Mouse (Mus musculus): ENCODE measurements around the gene Lsamp. TPM values are rescaled to one million over a fixed set of nuclear protein-coding genes. Genes with fewer than 3 reads are reported as not detected.

Gene Lsamp
- polyA plus RNA-seq, 1 experiment = 0.36 TPM

DNA sequence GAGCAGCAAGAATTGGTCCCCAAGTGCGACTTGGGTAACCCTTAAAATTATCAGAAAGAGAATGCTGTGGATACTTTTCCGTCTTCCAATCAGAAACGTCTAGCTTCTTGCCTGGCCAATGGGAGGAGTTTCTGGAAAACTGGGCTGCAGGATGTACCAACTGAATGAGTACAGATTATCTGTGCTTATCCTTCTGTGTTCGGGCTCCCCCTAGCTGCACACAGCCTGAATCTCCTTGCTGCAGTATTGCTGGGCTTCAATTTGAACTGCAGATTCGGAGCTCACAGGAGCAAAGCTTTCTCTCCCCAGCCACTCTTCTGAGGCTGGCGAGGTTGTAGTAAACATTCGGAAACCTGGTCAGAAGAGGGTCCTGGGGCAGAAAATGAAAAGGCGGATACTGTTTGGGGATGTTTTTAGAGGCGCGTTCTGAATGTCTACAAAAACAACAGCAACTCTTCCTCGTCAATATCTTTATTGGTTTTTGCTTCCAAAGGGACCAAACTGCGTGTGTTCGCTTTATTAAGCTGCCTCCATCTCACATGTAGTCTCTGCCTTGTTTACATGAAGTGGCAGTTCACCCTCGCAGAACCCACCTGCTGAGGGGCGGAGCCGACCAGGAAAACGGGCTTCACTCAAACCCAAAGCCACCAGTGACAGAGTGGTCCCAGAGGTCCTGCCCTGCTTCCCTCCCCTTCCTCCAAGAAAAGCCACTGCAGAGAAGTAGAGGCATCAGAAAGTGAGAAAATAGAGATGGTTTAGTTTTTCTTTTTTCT is 984.1 kb downstream of the Lsamp start:
- Histone ChIP-seq H3K27ac (replicated peaks; ENCODE audit: low read depth, low read length) (no peak overlapping the region), H3K4me1 (ENCODE audit: control insufficient read depth, insufficient read depth, insufficient read length, low read length) (no peaks in the 10 kb centered on the region), H3K4me3 (ENCODE audit: insufficient read depth, low read depth, low read length) (no peak overlapping the region)

DNA sequence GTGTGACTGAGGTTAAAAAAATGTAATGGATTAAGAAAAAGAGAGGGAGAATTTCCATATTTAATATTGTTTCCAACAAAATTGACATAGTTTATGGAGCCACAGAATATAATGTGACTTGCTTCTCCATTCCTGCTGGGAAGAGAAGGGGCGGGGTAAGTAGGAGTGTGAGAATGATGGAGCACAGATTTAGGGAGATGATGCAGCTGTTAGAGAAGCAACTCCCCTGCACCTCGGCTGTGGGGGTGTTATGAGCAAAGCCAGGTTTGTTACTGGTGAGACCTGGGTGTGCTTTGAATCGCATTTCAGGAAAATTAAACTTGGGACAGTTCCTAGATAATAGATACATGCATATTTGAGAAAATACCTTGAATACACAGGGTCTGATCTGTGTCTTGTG is 987.2 kb downstream of the Lsamp start:
- H3K4me3 ChIP-seq (ENCODE audit: insufficient read depth, low read depth, low read length) = no peak overlapping the region

DNA sequence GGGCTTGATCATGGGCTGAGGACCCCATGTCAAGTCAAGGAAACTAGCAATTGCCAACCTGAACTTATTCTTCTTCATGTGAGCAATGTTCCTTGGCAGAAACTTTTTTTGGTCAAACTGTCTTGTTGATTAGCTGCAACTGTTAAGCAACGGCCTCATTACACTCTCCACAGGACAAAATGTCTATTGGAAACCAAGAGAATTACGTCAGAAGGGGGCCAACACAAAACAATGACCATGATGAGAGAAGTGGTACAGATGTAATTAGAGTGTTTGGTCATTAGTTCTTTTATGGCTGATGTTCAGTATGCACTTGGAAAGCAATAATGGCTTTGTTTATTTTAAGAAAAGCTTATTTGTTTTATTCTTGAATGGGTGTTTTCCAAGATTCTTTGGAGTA is 989.9 kb downstream of the Lsamp start:
- no peaks in the 10 kb centered on the region for H3K4me1 ChIP-seq (ENCODE audit: control insufficient read depth, insufficient read depth, insufficient read length, low read length)
- no peak overlapping the region for H3K27ac ChIP-seq (replicated peaks; ENCODE audit: low read depth, low read length)
- no peak overlapping the region for H3K4me3 ChIP-seq (ENCODE audit: insufficient read depth, low read depth, low read length)

More for the DNA sequence above, 987.2 kb downstream of the Lsamp start:
- Histone ChIP-seq H3K4me1 (ENCODE audit: control insufficient read depth, insufficient read depth, insufficient read length, low read length) (no peaks in the 10 kb centered on the region), H3K27ac (replicated peaks; ENCODE audit: low read depth, low read length) (no peak overlapping the region)

DNA sequence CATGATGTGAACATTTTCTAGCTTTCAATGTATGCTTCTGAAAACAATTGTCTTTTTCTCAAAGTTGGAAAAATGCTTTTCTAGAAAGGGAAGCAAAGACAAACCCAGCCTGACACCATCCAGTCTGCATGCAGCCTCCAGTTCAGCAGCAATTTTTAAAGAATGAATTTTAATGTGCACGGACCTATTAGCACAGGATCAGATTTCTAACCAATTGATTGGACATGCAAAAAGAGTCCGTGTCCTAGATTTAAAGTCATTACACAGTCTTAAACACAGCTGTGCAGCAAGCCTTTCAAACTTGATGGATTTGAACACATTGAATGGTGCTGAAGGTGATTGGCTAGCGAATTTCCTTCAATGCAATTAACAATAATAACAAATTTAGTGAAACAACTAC is 998.9 kb downstream of the Lsamp start:
- no peaks in the 10 kb centered on the region for H3K4me1 ChIP-seq (ENCODE audit: control insufficient read depth, insufficient read depth, insufficient read length, low read length)
- no peak overlapping the region for H3K27ac ChIP-seq (replicated peaks; ENCODE audit: low read depth, low read length)
- no peak overlapping the region for H3K4me3 ChIP-seq (ENCODE audit: insufficient read depth, low read depth, low read length)

DNA sequence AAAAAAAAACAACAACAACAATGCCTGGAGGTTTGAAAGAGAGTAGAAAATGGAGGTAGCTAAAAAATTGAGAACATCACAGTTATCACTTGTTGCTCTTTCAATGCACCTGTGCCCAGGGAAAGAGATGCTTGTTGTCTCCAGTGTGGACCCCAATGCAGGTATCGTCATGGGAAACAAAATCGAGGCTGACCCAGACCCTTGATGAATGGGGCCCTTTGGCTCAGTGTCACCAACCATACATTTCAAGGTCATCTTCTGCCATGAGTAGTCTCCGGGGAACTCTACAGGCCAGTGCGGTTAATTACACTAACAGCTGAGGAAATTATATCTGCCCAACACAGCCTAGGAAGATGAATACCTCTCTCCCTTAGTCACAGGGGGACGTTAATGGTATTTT is 1023.4 kb downstream of the Lsamp start:
- H3K27ac ChIP-seq (replicated peaks; ENCODE audit: low read depth, low read length) = no peak overlapping the region
- H3K4me1 ChIP-seq (ENCODE audit: control insufficient read depth, insufficient read depth, insufficient read length, low read length) = no peaks in the 10 kb centered on the region
- no peak overlapping the region for H3K4me3 ChIP-seq (ENCODE audit: insufficient read depth, low read depth, low read length)

DNA sequence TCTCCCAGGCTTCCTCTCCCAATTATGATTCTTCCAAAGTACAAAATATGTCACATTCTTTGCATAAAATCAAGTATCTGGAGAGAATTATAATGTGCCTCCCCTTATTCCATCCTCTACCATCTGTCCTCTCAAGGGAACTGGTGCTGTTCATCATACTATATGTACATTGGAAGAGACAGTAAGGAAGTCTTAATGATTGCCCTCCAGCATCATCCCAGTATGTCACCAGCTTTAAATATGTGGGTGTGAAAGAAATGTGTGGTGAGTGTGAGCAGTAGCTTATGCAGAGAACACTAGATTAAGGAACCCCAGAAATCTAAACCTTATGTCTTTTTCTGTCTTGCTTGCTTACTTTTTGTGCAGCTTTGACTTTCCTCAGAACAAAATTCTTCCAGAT is 1050.6 kb downstream of the Lsamp start:
- no peaks in the 10 kb centered on the region for H3K4me1 ChIP-seq (ENCODE audit: control insufficient read depth, insufficient read depth, insufficient read length, low read length)
- H3K27ac ChIP-seq (replicated peaks; ENCODE audit: low read depth, low read length) = no peak overlapping the region
- H3K4me3 ChIP-seq (ENCODE audit: insufficient read depth, low read depth, low read length) = no peak overlapping the region

DNA sequence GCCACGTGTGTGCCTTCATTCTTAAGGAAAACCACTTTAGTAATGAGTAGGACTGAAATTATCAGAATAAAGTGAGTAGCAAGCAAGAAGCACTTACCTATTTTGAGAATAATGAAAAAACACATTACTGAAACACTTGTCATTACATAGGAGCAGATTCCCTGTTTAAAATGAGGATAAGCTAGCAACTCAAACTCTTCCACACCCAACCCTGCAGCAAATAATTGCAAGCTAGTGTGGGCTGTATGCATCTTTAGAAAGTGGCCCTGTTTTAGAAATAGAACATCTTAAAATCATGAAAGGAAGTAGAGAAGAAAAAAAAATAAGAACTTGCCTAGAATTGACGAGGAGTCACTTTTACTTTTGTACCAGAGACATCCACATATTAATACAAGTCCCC is 1057.5 kb downstream of the Lsamp start:
- no peaks in the 10 kb centered on the region for H3K4me1 ChIP-seq (ENCODE audit: control insufficient read depth, insufficient read depth, insufficient read length, low read length)
- no peak overlapping the region for H3K27ac ChIP-seq (replicated peaks; ENCODE audit: low read depth, low read length)
- no peak overlapping the region for H3K4me3 ChIP-seq (ENCODE audit: insufficient read depth, low read depth, low read length)

DNA sequence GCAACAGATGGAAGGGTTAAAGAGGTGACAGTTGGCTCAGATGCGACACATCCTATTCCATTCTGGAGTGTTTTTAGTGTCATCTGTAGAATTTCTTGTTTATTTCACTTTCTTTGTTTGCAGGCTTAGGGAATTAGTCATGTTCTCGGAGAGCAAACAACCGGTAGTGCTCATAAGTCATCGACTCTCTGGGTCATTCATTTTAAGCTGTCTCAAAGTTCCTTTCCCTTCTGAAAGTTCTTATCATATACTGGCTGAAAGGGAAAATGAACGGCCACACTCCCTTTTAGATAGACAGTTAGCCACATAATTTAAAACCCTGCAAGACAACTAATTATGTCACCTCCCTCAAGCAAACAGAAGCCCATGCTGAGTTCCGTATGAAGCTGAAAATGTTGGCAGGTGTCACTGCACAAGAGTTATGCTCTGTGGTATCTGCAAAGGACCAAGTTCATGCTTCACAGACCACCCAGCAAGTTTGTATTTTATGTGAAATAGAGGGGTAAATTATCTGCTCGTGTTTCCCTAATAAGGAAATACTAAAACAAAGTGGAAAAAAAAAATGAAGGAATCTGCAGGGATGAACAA is 1079.2 kb downstream of the Lsamp start:
- no peak overlapping the region for H3K4me3 ChIP-seq (ENCODE audit: insufficient read depth, low read depth, low read length)
- no peak overlapping the region for H3K27ac ChIP-seq (replicated peaks; ENCODE audit: low read depth, low read length)
- no peaks in the 10 kb centered on the region for H3K4me1 ChIP-seq (ENCODE audit: control insufficient read depth, insufficient read depth, insufficient read length, low read length)

DNA sequence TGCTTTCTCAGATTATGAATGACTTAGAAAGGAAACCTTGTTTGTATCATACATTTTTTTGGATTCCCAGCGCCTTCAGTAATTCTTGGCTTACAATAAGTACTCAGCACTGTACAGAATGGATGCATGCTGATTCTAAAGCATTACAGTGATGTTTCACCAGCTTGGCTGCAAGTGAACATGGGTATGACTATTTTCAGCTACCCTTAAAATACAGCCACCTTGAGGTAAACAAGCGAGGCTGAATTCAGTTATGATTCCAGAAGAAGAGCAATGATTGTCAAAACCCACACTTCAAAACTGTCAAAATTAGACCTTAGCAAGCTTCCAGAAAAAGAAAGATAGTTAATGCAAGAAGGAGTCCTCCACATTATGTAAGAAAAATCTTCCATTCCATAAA is 1089.3 kb downstream of the Lsamp start:
- Histone ChIP-seq H3K27ac (replicated peaks; ENCODE audit: low read depth, low read length) (no peak overlapping the region), H3K4me1 (ENCODE audit: control insufficient read depth, insufficient read depth, insufficient read length, low read length) (no peaks in the 10 kb centered on the region), H3K4me3 (ENCODE audit: insufficient read depth, low read depth, low read length) (no peak overlapping the region)

DNA sequence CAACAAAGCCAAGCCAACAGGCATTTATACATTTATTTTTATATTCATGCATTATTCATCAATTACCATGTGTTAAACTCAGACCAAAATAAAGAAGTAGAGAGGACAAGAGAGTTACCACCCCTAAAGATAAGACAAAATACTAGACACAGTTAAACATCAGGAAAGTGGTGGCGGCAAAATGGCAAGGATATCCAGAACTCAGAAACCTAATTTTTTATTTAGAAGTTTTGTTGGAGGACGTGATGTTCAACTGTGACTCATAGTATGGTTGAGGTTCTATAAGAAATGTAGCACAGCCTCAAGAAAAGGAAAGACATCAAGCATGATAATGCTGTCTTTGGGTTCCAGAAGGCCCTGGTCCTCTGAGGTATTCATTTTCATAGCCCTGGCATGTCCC is 1104.5 kb downstream of the Lsamp start:
- no peak overlapping the region for H3K27ac ChIP-seq (replicated peaks; ENCODE audit: low read depth, low read length)
- H3K4me3 ChIP-seq (ENCODE audit: insufficient read depth, low read depth, low read length) = no peak overlapping the region
- H3K4me1 ChIP-seq (ENCODE audit: control insufficient read depth, insufficient read depth, insufficient read length, low read length) = no peaks in the 10 kb centered on the region

DNA sequence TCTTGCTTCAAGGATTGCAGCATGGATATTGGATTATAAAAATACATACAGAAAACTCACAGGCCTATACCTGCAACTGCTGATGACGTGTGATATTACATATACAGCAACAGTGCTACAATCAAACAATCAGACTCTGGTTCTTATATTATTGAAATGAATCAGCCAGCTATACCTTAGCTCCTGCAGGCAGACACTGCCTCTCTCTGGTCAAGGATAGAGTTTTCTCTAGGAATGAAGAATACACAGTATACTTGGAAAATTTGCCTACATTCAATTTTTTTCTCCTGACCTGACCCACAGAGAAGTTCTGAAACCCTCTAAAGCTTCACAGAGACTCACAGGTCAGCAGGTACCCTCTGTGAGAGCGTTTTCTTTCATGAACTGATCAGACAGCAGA is 1105.9 kb downstream of the Lsamp start:
- Histone ChIP-seq H3K27ac (replicated peaks; ENCODE audit: low read depth, low read length) (no peak overlapping the region), H3K4me1 (ENCODE audit: control insufficient read depth, insufficient read depth, insufficient read length, low read length) (no peaks in the 10 kb centered on the region), H3K4me3 (ENCODE audit: insufficient read depth, low read depth, low read length) (no peak overlapping the region)

DNA sequence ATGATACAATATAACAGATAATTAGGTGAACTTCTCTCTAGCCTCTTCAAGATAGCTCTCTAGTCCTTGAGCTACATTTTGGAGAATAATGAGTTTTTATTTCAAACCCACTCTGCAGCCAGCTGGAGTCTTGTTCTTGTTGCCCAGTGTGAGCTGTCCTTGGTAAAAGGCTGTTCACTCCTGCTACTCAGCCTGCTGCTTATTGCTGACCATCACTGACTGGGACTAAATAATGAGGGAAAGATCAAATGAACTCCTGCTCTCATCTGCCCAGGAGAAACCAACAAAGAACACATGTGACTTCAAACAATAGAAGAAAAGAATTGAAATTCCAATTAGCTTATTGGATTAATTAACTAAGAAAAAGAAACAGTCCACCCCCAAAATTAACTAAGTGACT is 1107.1 kb downstream of the Lsamp start:
- H3K4me1 ChIP-seq (ENCODE audit: control insufficient read depth, insufficient read depth, insufficient read length, low read length) = no peaks in the 10 kb centered on the region
- no peak overlapping the region for H3K4me3 ChIP-seq (ENCODE audit: insufficient read depth, low read depth, low read length)
- H3K27ac ChIP-seq (replicated peaks; ENCODE audit: low read depth, low read length) = no peak overlapping the region

DNA sequence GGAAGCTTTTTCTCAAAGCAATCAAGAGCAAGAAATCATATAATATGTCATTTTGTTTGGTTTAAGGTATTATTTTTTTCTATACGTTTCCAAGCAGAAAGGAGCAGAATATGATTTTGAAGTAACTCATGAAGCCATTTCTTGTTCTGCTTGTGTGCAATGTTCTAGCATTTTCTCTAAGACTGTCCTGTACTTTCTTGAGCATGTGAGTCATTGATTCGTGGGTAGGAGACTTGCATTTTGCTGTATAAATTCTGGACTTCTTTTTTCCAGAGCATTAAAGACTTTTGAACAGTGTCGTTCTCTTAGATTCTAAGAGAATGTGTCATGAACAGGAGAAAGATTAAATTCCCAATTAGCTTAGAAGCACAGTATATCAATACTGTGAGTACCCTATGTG is 1118.6 kb downstream of the Lsamp start:
- H3K27ac ChIP-seq (replicated peaks; ENCODE audit: low read depth, low read length) = no peak overlapping the region
- no peaks in the 10 kb centered on the region for H3K4me1 ChIP-seq (ENCODE audit: control insufficient read depth, insufficient read depth, insufficient read length, low read length)
- H3K4me3 ChIP-seq (ENCODE audit: insufficient read depth, low read depth, low read length) = no peak overlapping the region

DNA sequence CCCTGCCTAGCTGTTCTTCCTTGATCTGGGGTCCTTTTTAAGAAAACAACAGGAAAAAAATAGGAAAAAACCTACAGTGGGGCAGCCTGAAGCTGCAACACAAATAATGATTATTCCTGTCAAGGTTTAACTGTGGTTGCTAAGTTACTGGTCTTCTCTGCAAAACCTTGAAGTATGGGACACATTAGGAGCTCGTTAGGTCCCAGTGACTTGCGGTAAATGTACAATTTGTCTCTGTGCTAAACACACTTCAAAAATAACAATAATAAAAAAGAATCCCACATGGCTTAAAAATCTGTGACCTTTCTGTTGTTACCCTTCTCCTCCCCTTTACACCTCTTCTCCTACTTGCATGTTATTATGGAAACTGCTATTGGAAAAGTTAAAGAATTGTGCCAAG is 1140.2 kb downstream of the Lsamp start:
- no peaks in the 10 kb centered on the region for H3K4me1 ChIP-seq (ENCODE audit: control insufficient read depth, insufficient read depth, insufficient read length, low read length)
- no peak overlapping the region for H3K27ac ChIP-seq (replicated peaks; ENCODE audit: low read depth, low read length)
- no peak overlapping the region for H3K4me3 ChIP-seq (ENCODE audit: insufficient read depth, low read depth, low read length)

DNA sequence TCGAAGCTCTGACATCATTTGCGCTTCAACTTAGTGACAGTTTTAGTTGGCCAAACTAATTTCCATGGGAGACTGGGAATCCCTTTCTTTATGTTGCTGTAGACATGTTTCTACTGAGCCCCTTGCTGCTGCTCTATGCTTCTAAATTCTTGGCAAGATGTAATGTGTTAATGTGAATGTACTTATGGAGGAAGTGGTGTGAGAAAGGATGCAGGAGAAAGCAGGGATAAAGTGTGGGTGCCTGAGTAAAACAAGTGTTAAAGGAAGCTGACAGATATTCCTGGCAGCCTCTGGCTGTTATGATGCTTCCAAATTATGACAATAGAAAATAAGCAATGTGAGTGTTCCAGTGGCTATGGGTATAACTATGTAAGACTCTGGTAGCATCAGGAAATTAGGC is 1140.9 kb downstream of the Lsamp start:
- Histone ChIP-seq H3K27ac (replicated peaks; ENCODE audit: low read depth, low read length) (no peak overlapping the region), H3K4me1 (ENCODE audit: control insufficient read depth, insufficient read depth, insufficient read length, low read length) (no peaks in the 10 kb centered on the region), H3K4me3 (ENCODE audit: insufficient read depth, low read depth, low read length) (no peak overlapping the region)

DNA sequence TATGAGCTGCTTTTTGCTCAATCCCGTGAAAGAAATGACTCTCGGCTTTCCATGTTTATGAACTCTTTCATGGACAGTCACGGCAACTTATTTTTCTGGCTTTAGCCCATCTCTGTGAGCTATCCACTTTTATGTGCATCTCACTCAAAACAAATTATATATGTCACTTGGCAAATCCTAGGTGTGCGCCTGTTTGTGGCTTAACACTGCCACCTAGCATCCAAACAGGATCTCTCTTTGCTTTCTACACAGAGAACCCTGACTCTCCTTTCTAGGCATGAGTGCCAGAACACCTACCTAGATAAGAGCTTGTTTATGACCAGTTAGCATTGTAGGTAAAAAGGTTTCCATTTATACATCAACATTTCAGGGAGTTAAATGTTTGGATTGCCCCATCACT is 1146.9 kb downstream of the Lsamp start:
- Histone ChIP-seq H3K4me3 (ENCODE audit: insufficient read depth, low read depth, low read length) (no peak overlapping the region), H3K27ac (replicated peaks; ENCODE audit: low read depth, low read length) (no peak overlapping the region), H3K4me1 (ENCODE audit: control insufficient read depth, insufficient read depth, insufficient read length, low read length) (no peaks in the 10 kb centered on the region; the same call in 1 of the 2 replicates)
